Mouse (Mus musculus) midbrain, embryonic 12.5 days (tissue): ENCODE results near the gene Lmo1. TPM values are rescaled to one million over a fixed set of nuclear protein-coding genes. Genes with fewer than 3 reads are reported as not detected.
A peak's percentile ranks its signal among the peaks of the same experiment; 100 is the strongest.
"Not testable (repeated sequence)": the region's sequence is repeated elsewhere in the genome, so short reads cannot be mapped to it uniquely, and the experiment has no call there.

Experiments used
- ATAC-seq: fragments of 200-750 bp; cut with Nextera tagmentation; 2 replicates; pipeline ENCODE4 v1.8.0; 2017; ENCODE audit warnings: low read depth, moderate TSS enrichment, moderate library complexity; ENCODE audit not compliant: low FRiP score
- H3K27ac ChIP-seq: fragments of 300-500 bp; sonication (generic); replicated peaks from 2 replicates; pipeline ENCODE4 v1.5.1; 2016; ENCODE audit warnings: mild to moderate bottlenecking
- H3K27me3 ChIP-seq: fragments of 300-500 bp; sonication (generic); 2 replicates; pipeline ENCODE4 v1.6.1; 2016; ENCODE audit warnings: mild to moderate bottlenecking
- H3K36me3 ChIP-seq: fragments of 300-500 bp; sonication (generic); 2 replicates; pipeline ENCODE4 v1.6.1; 2016
- H3K4me1 ChIP-seq: fragments of 300-500 bp; sonication (generic); 2 replicates; pipeline ENCODE4 v1.6.1; 2016
- H3K4me2 ChIP-seq: fragments of 300-500 bp; sonication (generic); replicated peaks from 2 replicates; pipeline ENCODE4 v1.6.1; 2016; ENCODE audit warnings: mild to moderate bottlenecking, moderate library complexity
- H3K4me3 ChIP-seq: fragments of 300-500 bp; sonication (generic); 2 replicates; pipeline ENCODE4 v1.5.1; 2016; ENCODE audit warnings: mild to moderate bottlenecking
- H3K9ac ChIP-seq: fragments of 300-500 bp; sonication (generic); replicated peaks from 2 replicates; pipeline ENCODE4 v1.6.1; 2016; ENCODE audit warnings: mild to moderate bottlenecking, moderate library complexity
- H3K9me3 ChIP-seq: fragments of 300-500 bp; sonication (generic); 2 replicates; pipeline ENCODE4 v1.6.1; 2016; ENCODE audit warnings: mild to moderate bottlenecking
- WGBS: fragments of 180-500 bp; shearing (Covaris S2); methylation state at CpG from one replicate; pipeline ENCODE4 v1.1.7; 2016; 5-methylcytosine and 5-hydroxymethylcytosine counted together
- polyA plus RNA-seq: library from polyadenylated mRNA; unstranded; fragments of >200 nt; fragmentation: Nextera tagmentation; extraction: Ambion mirVana; gene quantifications from 2 replicates; pipeline ENCODE4 v1.2.1, GENCODE M21; 2016

Lmo1 gene
- polyA plus RNA-seq, 1 experiment from 2014 or later, result 177 TPM

DNA sequence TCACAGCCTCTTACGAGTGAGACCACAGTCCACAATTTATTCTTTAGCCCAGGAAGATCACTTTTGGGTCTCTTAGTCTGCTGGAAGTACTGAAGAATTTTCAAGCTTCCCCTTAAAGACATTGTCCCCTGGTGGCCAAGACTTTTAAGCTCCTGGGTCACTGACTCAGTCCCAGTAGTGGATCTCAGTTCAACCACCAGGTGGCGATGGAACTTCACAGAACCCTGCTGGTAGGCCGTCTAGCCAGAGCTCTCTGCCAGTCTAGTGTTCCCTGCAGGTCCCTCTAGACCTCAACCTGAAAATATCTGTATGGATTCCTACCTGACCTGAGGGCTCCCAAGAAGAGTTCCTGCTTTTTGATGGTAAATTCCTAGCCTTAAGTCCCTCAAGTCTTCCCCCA is 35.6 kb downstream of the Lmo1 start:
- ATAC-seq, result peak; percentile 67
- Histone ChIP-seq H3K9ac (no peak overlapping the region), H3K4me3 (no peak overlapping the region), H3K4me1 (peaks cover 39% of the 10 kb centered on the region), H3K27ac (no peak overlapping the region), H3K4me2 (no peak overlapping the region), H3K9me3 (no peaks in the 10 kb centered on the region), H3K36me3 (peaks cover 44% of the 10 kb centered on the region), H3K27me3 (no peaks in the 10 kb centered on the region)
- WGBS, result 7% methylated on average over 3 of the region's 3 CpGs

DNA sequence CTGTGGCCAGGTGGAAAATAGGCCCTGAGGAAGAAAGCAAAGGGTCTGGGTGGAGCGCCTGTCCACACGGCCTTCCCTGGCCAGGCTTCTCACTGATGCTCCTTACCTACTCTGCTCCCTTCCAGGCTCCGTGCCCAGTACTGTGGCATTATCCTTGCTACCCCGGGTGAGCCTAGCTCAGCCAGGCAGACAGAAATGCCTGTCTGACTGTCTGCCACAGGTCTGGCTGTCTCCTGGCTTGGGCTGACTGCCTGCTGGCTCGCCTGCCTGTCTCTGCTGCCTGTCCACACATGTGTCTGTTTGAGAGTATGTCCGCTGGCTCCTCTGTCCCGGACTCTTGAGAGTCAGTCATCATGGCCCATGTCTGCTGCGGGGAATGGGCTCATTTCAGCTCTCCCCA is 37.6 kb downstream of the Lmo1 start:
- H3K9me3 ChIP-seq, result no peaks in the 10 kb centered on the region
- H3K4me1 ChIP-seq, result peaks cover 19% of the 10 kb centered on the region
- peaks cover 46% of the 10 kb centered on the region for H3K36me3 ChIP-seq
- no peak overlapping the region for H3K9ac ChIP-seq
- H3K4me2 ChIP-seq, result no peak overlapping the region
- WGBS, result 90% methylated on average over 8 of the region's 8 CpGs
- H3K27me3 ChIP-seq, result no peaks in the 10 kb centered on the region
- 0 out of 2 replicates have a peak overlapping the region, but pooled peaks have one; percentile 4 for H3K27ac ChIP-seq
- no peak for ATAC-seq
- H3K4me3 ChIP-seq, result no peak overlapping the region

- no peak overlapping the region for H3K27ac ChIP-seq
- no peaks in the 10 kb centered on the region for H3K9me3 ChIP-seq
- H3K4me2 ChIP-seq, result no peak overlapping the region
- peaks cover 21% of the 10 kb centered on the region for H3K36me3 ChIP-seq
- H3K27me3 ChIP-seq, result no peaks in the 10 kb centered on the region
- no peak for ATAC-seq
- H3K4me3 ChIP-seq, result no peak overlapping the region
- WGBS, result 93% methylated on average over 2 of the region's 2 CpGs
- H3K4me1 ChIP-seq, result no peaks in the 10 kb centered on the region; the same call in 1 of the 2 replicates
- no peak overlapping the region for H3K9ac ChIP-seq
These were observed 43.4 kb downstream of the Lmo1 start for GRCm38 (mm10) chr7:109131565-109131964.

DNA sequence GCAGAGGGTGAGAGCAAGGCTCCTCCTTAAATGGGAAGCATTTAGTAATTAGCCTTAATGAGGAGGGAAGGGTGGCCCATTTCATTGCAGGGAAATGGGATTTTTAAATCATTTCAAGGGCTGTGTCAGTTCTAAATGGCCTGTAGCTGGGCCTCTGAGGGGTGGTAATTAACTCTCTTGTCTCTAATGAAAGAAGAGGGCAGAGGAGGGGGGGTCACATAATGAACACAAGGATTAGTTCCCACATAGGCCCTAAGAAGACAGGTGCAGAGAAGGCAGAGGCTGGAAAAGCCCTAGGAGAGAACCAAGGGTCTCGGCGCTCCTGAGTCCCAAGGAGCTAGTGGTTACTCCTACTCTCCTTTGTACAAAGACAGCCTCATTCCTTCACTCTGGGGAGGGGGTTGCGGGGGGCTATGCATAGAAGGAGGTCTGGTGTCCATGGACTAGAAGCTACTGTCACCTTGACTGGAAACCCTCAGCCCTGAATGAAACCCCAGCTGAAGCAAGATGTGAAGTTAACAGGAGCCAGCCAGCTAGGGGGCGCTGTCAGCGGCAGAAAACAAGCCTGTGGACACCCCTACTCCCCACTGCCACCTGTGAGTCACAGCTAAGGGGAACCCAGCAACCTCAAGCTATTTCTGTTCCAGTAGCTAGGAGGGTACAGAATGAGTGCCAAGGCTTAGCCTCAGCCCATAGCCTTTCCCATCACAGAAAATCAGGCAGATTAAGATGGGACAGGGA is 44.9 kb downstream of the Lmo1 start:
- no peaks in the 10 kb centered on the region; the same call in 1 of the 2 replicates for H3K4me1 ChIP-seq
- no peak overlapping the region for H3K4me3 ChIP-seq
- peak; percentile 48; the same call in 1 of the 2 replicates for ATAC-seq
- H3K36me3 ChIP-seq, result 0 out of 2 replicates have a peak, but pooled peaks cover 10% of the 10 kb centered on the region
- H3K9ac ChIP-seq, result no peak overlapping the region
- H3K27me3 ChIP-seq, result no peaks in the 10 kb centered on the region
- no peaks in the 10 kb centered on the region for H3K9me3 ChIP-seq
- no peak overlapping the region for H3K4me2 ChIP-seq
- H3K27ac ChIP-seq, result no peak overlapping the region
- WGBS, result 75% methylated on average over 5 of the region's 5 CpGs

GRCm38 (mm10) chr7:109129442-109129841 is 45.6 kb downstream of the Lmo1 start:
- Histone ChIP-seq H3K27me3 (no peaks in the 10 kb centered on the region), H3K4me3 (no peak overlapping the region)
- no peak for ATAC-seq

GRCm38 (mm10) chr7:109115929-109116328 is 59.1 kb downstream of the Lmo1 start:
- 53% methylated on average over 4 of the region's 4 CpGs for WGBS

More at GRCm38 (mm10) chr7:109129442-109129841, 45.6 kb downstream of the Lmo1 start:
- no peak overlapping the region for H3K4me2 ChIP-seq
- no peak overlapping the region for H3K9ac ChIP-seq
- 0 out of 2 replicates have a peak, but pooled peaks cover 10% of the 10 kb centered on the region for H3K36me3 ChIP-seq
- no peaks in the 10 kb centered on the region; the same call in 1 of the 2 replicates for H3K4me1 ChIP-seq
- H3K27ac ChIP-seq, result 0 out of 2 replicates have a peak overlapping the region, but pooled peaks have one; percentile 8
- H3K9me3 ChIP-seq, result no peaks in the 10 kb centered on the region

GRCm38 (mm10) chr7:109115488-109115887 is 59.5 kb downstream of the Lmo1 start:
- not testable (repeated sequence) for H3K9ac ChIP-seq, H3K27me3 ChIP-seq, H3K4me2 ChIP-seq, H3K9me3 ChIP-seq, H3K4me3 ChIP-seq, H3K36me3 ChIP-seq
- 14% methylated on average over 1 of the region's 4 CpGs for WGBS
- Histone ChIP-seq H3K27ac (peak overlapping the region; percentile 89), H3K4me1 (peaks cover 27% of the 10 kb centered on the region)
- peak; percentile 90 for ATAC-seq

More at GRCm38 (mm10) chr7:109115929-109116328, 59.1 kb downstream of the Lmo1 start:
- Histone ChIP-seq H3K36me3 (no peaks in the 10 kb centered on the region), H3K4me3 (no peak overlapping the region), H3K9ac (no peak overlapping the region), H3K27ac (peak overlapping the region; percentile 89), H3K27me3 (no peaks in the 10 kb centered on the region), H3K4me2 (no peak overlapping the region), H3K9me3 (no peaks in the 10 kb centered on the region), H3K4me1 (peaks cover 23% of the 10 kb centered on the region)
- peak; percentile 50 for ATAC-seq

GRCm38 (mm10) chr7:109114950-109115349 is 60.1 kb downstream of the Lmo1 start:
- Histone ChIP-seq H3K9me3 (no peaks in the 10 kb centered on the region), H3K9ac (no peak overlapping the region), H3K36me3 (no peaks in the 10 kb centered on the region), H3K4me2 (0 out of 2 replicates have a peak overlapping the region, but pooled peaks have one; percentile 3), H3K27ac (peak overlapping the region; percentile 71), H3K27me3 (no peaks in the 10 kb centered on the region), H3K4me1 (peaks cover 31% of the 10 kb centered on the region), H3K4me3 (no peak overlapping the region)
- ATAC-seq, result peak; percentile 86
- 27% methylated on average over 10 of the region's 10 CpGs for WGBS

DNA sequence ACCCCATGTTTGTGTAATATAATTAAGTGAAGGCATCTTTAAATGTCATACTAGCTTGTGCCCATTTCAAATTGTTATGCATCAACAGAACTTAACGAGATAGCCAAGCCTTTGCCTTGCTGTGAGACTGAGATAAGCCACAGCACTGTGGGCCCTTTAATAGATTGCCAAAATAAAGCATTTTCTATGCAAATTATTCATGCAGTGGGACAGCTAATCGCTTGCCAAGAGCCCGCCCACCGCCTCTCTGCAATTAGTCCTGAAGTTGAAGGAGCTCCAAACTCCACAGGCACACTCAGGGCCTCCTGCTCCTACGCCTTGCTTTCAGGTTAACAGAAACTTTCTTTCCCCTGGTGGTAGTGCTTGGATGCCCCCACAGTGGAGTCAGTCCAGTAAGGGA is 64.0 kb downstream of the Lmo1 start:
- Histone ChIP-seq H3K9ac (no peak overlapping the region), H3K36me3 (no peaks in the 10 kb centered on the region), H3K27ac (no peak overlapping the region), H3K4me1 (peaks cover 27% of the 10 kb centered on the region), H3K4me2 (no peak overlapping the region), H3K4me3 (no peak overlapping the region), H3K9me3 (no peaks in the 10 kb centered on the region), H3K27me3 (no peaks in the 10 kb centered on the region)
- 76% methylated on average over 5 of the region's 5 CpGs for WGBS
- no peak for ATAC-seq

GRCm38 (mm10) chr7:109104894-109105293 is 70.1 kb downstream of the Lmo1 start:
- Histone ChIP-seq H3K4me3 (no peak overlapping the region), H3K9me3 (no peaks in the 10 kb centered on the region), H3K27ac (no peak overlapping the region), H3K9ac (no peak overlapping the region), H3K36me3 (no peaks in the 10 kb centered on the region), H3K4me2 (no peak overlapping the region), H3K4me1 (no peaks in the 10 kb centered on the region), H3K27me3 (no peaks in the 10 kb centered on the region)
- WGBS, result 79% methylated on average over 1 of the region's 1 CpGs
- ATAC-seq, result no peak

DNA sequence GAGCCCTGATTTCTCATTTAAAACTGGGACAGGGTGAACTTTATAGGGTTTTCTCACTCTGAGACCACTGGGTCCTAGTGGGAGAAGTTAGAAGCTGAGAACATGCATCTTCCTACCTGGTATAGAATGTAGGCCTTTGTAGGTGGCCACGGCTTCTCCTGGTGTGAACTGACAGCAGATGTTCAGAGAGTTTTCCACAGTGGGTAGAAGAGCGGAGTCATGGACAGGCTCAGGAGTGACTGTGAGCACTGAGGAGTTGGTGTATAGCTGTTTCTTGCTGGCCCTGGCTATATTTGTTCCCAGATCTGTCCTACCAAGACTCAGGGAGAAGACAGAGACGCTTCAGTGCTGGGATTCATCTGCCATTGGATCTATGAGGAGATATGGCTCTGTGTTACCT is 73.8 kb downstream of the Lmo1 start:
- no peak overlapping the region for H3K9ac ChIP-seq

GRCm38 (mm10) chr7:109098145-109099018 is 76.6 kb downstream of the Lmo1 start:
- Histone ChIP-seq H3K27ac (no peak overlapping the region), H3K9me3 (no peaks in the 10 kb centered on the region), H3K36me3 (no peaks in the 10 kb centered on the region), H3K27me3 (no peaks in the 10 kb centered on the region), H3K9ac (no peak overlapping the region; the same call in 1 of the 2 replicates), H3K4me2 (no peak overlapping the region), H3K4me3 (no peak overlapping the region), H3K4me1 (peaks cover 4% of the 10 kb centered on the region; the same call in 1 of the 2 replicates)
- WGBS, result 31% methylated on average over 6 of the region's 6 CpGs
- ATAC-seq, result peak; percentile 78

More for the DNA sequence above, 73.8 kb downstream of the Lmo1 start:
- H3K9me3 ChIP-seq, result no peaks in the 10 kb centered on the region
- peaks cover 4% of the 10 kb centered on the region; the same call in 1 of the 2 replicates for H3K4me1 ChIP-seq
- no peak overlapping the region for H3K4me3 ChIP-seq
- WGBS, result 87% methylated on average over 3 of the region's 3 CpGs
- no peaks in the 10 kb centered on the region for H3K36me3 ChIP-seq
- H3K27ac ChIP-seq, result no peak overlapping the region
- no peak overlapping the region for H3K4me2 ChIP-seq
- ATAC-seq, result no peak
- H3K27me3 ChIP-seq, result no peaks in the 10 kb centered on the region
